Mouse (Mus musculus) mature B cell (primary cell): ENCODE data around the gene Rcor1.
"Not testable (repeated sequence)": the region's sequence is repeated elsewhere in the genome, so short reads cannot be mapped to it uniquely, and the experiment has no call there.

Source experiments
- in situ Hi-C: fragments of 300-500 bp; cut with MboI; formaldehyde crosslinking; loops from 2 replicates; pipeline ENCODE4 v1.14.3; 2019

Gene Rcor1

GRCm38 (mm10) chr12:111067816-111068215 is 28.7 kb downstream of the Rcor1 start:
- in situ Hi-C loops, result no loop called here

- in situ Hi-C loops, result not testable (repeated sequence)
These were observed 30.1 kb downstream of the Rcor1 start for GRCm38 (mm10) chr12:111069299-111069698.

- in situ Hi-C loops, result no loop called here
These were observed 31.9 kb downstream of the Rcor1 start for GRCm38 (mm10) chr12:111071009-111071408.

GRCm38 (mm10) chr12:111071477-111072152 is 32.5 kb downstream of the Rcor1 start:
- in situ Hi-C loops, result no loop called here

GRCm38 (mm10) chr12:111076385-111076965 is 37.3 kb downstream of the Rcor1 start:
- in situ Hi-C loops, result no loop called here

- in situ Hi-C loops, result no loop called here
These were observed 46.4 kb downstream of the Rcor1 start for GRCm38 (mm10) chr12:111085579-111085978.

GRCm38 (mm10) chr12:111087066-111087465 is 47.9 kb downstream of the Rcor1 start:
- in situ Hi-C loops, result no loop called here

GRCm38 (mm10) chr12:111088186-111088585 is 49.0 kb downstream of the Rcor1 start:
- in situ Hi-C loops, result no loop called here

- in situ Hi-C loops, result no loop called here
These were observed 49.6 kb downstream of the Rcor1 start for GRCm38 (mm10) chr12:111088731-111089141.

GRCm38 (mm10) chr12:111089145-111089544 is 50.0 kb downstream of the Rcor1 start:
- in situ Hi-C loops, result no loop called here

GRCm38 (mm10) chr12:111090801-111091200 is 51.6 kb downstream of the Rcor1 start:
- in situ Hi-C loops, result no loop called here

GRCm38 (mm10) chr12:111091981-111092380 is 52.8 kb downstream of the Rcor1 start:
- in situ Hi-C loops, result no loop called here

- in situ Hi-C loops, result no loop called here
These were observed 54.9 kb downstream of the Rcor1 start for GRCm38 (mm10) chr12:111094073-111094472.

GRCm38 (mm10) chr12:111095086-111095485 is 55.9 kb downstream of the Rcor1 start:
- in situ Hi-C loops, result no loop called here

GRCm38 (mm10) chr12:111096249-111096648 is 57.1 kb downstream of the Rcor1 start:
- in situ Hi-C loops, result no loop called here

GRCm38 (mm10) chr12:111097036-111097435 is 57.9 kb downstream of the Rcor1 start:
- in situ Hi-C loops, result no loop called here

GRCm38 (mm10) chr12:111111176-111111575 is 72.0 kb downstream of the Rcor1 start:
- in situ Hi-C loops, result no loop called here

GRCm38 (mm10) chr12:111114593-111114992 is 75.4 kb downstream of the Rcor1 start:
- in situ Hi-C loops, result no loop called here

GRCm38 (mm10) chr12:111119506-111120085 is 80.4 kb downstream of the Rcor1 start:
- in situ Hi-C loops, result no loop called here

GRCm38 (mm10) chr12:111120976-111121645 is 82.0 kb downstream of the Rcor1 start:
- in situ Hi-C loops, result no loop called here

- in situ Hi-C loops, result no loop called here
These were observed 83.2 kb downstream of the Rcor1 start for GRCm38 (mm10) chr12:111122332-111122852.

GRCm38 (mm10) chr12:111124601-111125260 is 85.6 kb downstream of the Rcor1 start:
- in situ Hi-C loops, result no loop called here
